Mouse (Mus musculus): ENCODE data around the gene Bbs9. TPM values are rescaled to one million over a fixed set of nuclear protein-coding genes. Genes with fewer than 3 reads are reported as not detected.

Gene Bbs9
- total RNA-seq, 2 experiments from 2014 or later, result 27.7 to 29.5 TPM

GRCm38 (mm10) chr9:22469643-22470042, 5.9 kb upstream of the Bbs9 start, which contains the start of gene Rp9:
TSS of gene Rp9 (minus strand) at chr9:22469743.
- intact Hi-C loops (cut with DNase I), result loop anchor here (5.0 kb wide), 1 partner anchor 57 kb away; the partner anchor contains the start of gene 9530077C05Rik
- Histone ChIP-seq H3K27ac (peak within 1 kb of the TSS; percentile 84), H3K4me3 (peak within 1 kb of the TSS; percentile 85)
- no peak for DNase-seq (ENCODE audit: extremely low spot score in 1 of 2, low spot score in 2 of 2)
- no peak for TF ChIP-seq CTCF (IDR thresholded peaks at IDR 0.05)

DNA sequence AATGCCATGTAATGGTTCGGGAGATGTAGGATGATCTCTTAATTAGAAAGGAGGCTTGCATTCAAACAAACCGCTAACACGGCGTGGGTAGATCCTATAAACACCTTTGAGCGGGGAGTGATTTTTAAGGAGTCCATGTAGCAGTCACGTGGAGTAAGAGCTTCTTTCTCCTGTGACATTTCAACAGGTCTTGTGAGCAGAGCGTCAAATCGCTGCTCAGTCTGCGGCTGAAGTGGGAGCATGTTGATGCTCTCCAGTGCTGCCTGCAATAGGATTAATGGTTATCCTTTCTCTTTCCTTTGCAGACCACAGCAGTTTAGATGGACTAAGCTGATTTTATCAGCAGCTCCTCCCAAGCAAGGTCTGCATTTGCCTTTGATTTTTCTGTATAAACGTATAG, 750 bp downstream of the Bbs9 start:
- no peak for DNase-seq (ENCODE audit: extremely low spot score in 1 of 2, low spot score in 2 of 2)
- H3K27ac ChIP-seq, result peak overlapping the region; percentile 80
- peak overlapping the region; percentile 80 for H3K4me3 ChIP-seq
- TF ChIP-seq CTCF (IDR thresholded peaks at IDR 0.05), result no peak
- intact Hi-C loops (cut with DNase I), result no loop called here

DNA sequence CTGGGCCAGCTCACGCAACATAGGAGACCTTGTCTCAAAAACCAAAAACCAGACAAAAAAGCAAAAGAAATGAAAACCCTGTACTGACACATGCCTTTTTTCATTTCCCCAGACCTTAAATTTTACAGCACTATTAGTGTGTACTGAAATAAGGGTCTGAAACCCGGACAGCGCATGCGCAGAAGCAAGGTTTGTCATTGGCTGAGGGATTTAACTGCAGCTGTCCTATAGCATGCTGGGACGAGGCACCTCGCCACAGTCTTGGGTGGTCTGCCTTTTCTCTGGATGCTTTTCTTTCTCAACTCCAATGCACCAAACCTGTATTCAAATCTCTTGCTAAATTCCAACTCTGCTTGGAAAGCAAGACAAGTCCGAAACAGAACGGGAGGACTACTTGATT, 3.4 kb downstream of the Bbs9 start:
- no peak overlapping the region for H3K4me3 ChIP-seq
- intact Hi-C loops (cut with DNase I), result no loop called here
- no peak overlapping the region for H3K27ac ChIP-seq
- DNase-seq (ENCODE audit: extremely low spot score in 1 of 2, low spot score in 2 of 2), result no peak
- no peak for TF ChIP-seq CTCF (IDR thresholded peaks at IDR 0.05)

GRCm38 (mm10) chr9:22483866-22484561, 8.5 kb downstream of the Bbs9 start:
- no peak overlapping the region for H3K4me3 ChIP-seq
- no peak for TF ChIP-seq CTCF (IDR thresholded peaks at IDR 0.05)
- DNase-seq (ENCODE audit: extremely low spot score in 1 of 2, low spot score in 2 of 2), result peak in 1 of 2 experiments; percentile 32
- intact Hi-C loops (cut with DNase I), result no loop called here
- H3K27ac ChIP-seq, result peak overlapping the region; percentile 76

DNA sequence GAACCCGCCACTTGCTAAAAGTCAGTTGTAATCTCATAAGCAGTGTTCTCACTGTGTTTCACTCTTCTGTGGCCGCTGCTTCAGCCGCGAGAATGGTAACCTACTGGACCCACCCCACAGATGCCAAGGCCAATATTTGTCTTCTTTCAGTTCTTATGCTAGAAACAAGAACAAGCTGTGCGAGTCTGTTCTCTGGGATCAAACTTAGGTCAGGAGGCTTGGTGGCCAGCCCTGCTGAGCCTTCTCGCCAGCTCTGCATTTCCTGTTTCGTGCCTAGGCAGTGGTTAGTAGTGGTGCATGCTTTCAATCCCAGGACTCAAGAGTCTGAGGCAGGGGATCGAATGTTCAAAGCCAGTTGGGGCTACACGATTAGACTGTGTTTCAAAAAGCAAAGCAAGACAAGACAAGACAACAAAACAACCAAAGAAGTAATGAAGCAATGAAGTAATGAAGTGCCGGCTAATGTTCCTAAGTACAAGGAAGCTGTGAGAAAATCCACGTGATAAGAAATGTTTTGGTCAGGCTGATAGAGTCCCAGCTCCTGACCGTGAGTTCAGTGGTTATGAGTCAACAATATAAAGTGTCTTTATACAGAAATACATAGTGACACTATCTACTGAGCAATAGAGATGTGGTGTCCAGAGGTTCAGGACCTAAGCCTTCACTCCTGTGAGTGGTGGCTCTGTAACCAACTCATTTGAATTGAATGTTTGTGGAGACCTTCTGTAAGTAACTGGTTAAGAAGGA, 9.2 kb downstream of the Bbs9 start:
- no peak for TF ChIP-seq CTCF (IDR thresholded peaks at IDR 0.05)
- intact Hi-C loops (cut with DNase I), result no loop called here
- Histone ChIP-seq H3K27ac (peak overlapping the region; percentile 76), H3K4me3 (no peak overlapping the region)
- no peak for DNase-seq (ENCODE audit: extremely low spot score in 1 of 2, low spot score in 2 of 2)

- no peak for DNase-seq (ENCODE audit: extremely low spot score in 1 of 2, low spot score in 2 of 2)
- TF ChIP-seq CTCF (IDR thresholded peaks at IDR 0.05), result no peak
- Histone ChIP-seq H3K27ac (no peak overlapping the region), H3K4me3 (no peak overlapping the region)
- intact Hi-C loops (cut with DNase I), result no loop called here
These were observed 10.7 kb downstream of the Bbs9 start for GRCm38 (mm10) chr9:22486211-22486610.

GRCm38 (mm10) chr9:22488963-22489362, 13.4 kb downstream of the Bbs9 start:
- no peak overlapping the region for H3K27ac ChIP-seq
- intact Hi-C loops (cut with DNase I), result no loop called here
- TF ChIP-seq CTCF (IDR thresholded peaks at IDR 0.05), result no peak
- DNase-seq (ENCODE audit: extremely low spot score in 1 of 2, low spot score in 2 of 2), result no peak
- H3K4me3 ChIP-seq, result no peak overlapping the region

- Histone ChIP-seq H3K4me3 (no peak overlapping the region), H3K27ac (no peak overlapping the region)
- DNase-seq (ENCODE audit: extremely low spot score in 1 of 2, low spot score in 2 of 2), result no peak
- no peak; the same call in none of the 2 replicates for TF ChIP-seq CTCF (IDR thresholded peaks at IDR 0.05)
- intact Hi-C loops (cut with DNase I), result no loop called here
These were observed 18.8 kb downstream of the Bbs9 start for GRCm38 (mm10) chr9:22494203-22494807.

GRCm38 (mm10) chr9:22495133-22495532, 19.6 kb downstream of the Bbs9 start:
- intact Hi-C loops (cut with DNase I), result no loop called here

GRCm38 (mm10) chr9:22497021-22497767, 21.7 kb downstream of the Bbs9 start:
- DNase-seq (ENCODE audit: extremely low spot score in 1 of 2, low spot score in 2 of 2), result no peak
- Histone ChIP-seq H3K27ac (no peak overlapping the region), H3K4me3 (no peak overlapping the region)
- no peak for TF ChIP-seq CTCF (IDR thresholded peaks at IDR 0.05)
- intact Hi-C loops (cut with DNase I), result no loop called here

More at GRCm38 (mm10) chr9:22495133-22495532, 19.6 kb downstream of the Bbs9 start:
- no peak for DNase-seq (ENCODE audit: extremely low spot score in 1 of 2, low spot score in 2 of 2)
- TF ChIP-seq CTCF (IDR thresholded peaks at IDR 0.05), result peak; percentile 34
- H3K27ac ChIP-seq, result no peak overlapping the region
- H3K4me3 ChIP-seq, result no peak overlapping the region

GRCm38 (mm10) chr9:22502972-22503371, 27.5 kb downstream of the Bbs9 start:
- H3K27ac ChIP-seq, result no peak overlapping the region
- intact Hi-C loops (cut with DNase I), result no loop called here
- H3K4me3 ChIP-seq, result no peak overlapping the region
- TF ChIP-seq CTCF (IDR thresholded peaks at IDR 0.05), result no peak
- no peak for DNase-seq (ENCODE audit: extremely low spot score in 1 of 2, low spot score in 2 of 2)

All from left cerebral cortex, adult 2 months (tissue).